Mouse (Mus musculus) effector memory CD4-positive, alpha-beta T cell, adult 5 months (primary cell): ENCODE measurements around the gene Herc3. TPM values are rescaled to one million over a fixed set of nuclear protein-coding genes. Genes with fewer than 3 reads are reported as not detected.

Source experiments
- polyA plus RNA-seq: library from polyadenylated mRNA; unstranded; fragments of 100-300 nt; shearing (Covaris generic); gene quantifications from one replicate; pipeline ENCODE4 v1.2.1, GENCODE M21; 2017

The Herc3 gene
- 80.0 TPM for polyA plus RNA-seq

GRCm38 (mm10) chr6:58831232-58832009 lies at the start of gene Herc3:
TSS of gene Herc3 (plus strand) at chr6:58831465.

GRCm38 (mm10) chr6:58906852-58907261 lies 75.6 kb downstream of the Herc3 start, which contains the start of gene Nap1l5:
TSS of gene Nap1l5 (minus strand) at chr6:58907076.

Other genes with a start within 250 kb of the Herc3 start
- gene Abcg2, start 246.9 kb upstream of the Herc3 start, polyA plus RNA-seq, result 8.3 TPM
- gene Nap1l5, start 75.6 kb downstream of the Herc3 start, polyA plus RNA-seq, result 1.1 TPM
- gene Fam13a, start 193.1 kb downstream of the Herc3 start, polyA plus RNA-seq, result 0.07 TPM